Mouse (Mus musculus) thymus, adult 2 months (tissue): Measurements from ENCODE around the gene Hibadh.

Experiments used
- CTCF ChIP-seq: fragments of 200-500 bp; IDR thresholded peaks from 2 replicates; pipeline ENCODE4 v1.5.1; 2012; ENCODE audit warnings: mild to moderate bottlenecking, control low read depth, low read length, moderate library complexity, borderline replicate concordance; ENCODE audit not compliant: control insufficient read depth, poor library complexity, insufficient read depth; ENCODE audit errors: extremely low read depth
- POLR2A ChIP-seq: fragments of 200-500 bp; IDR thresholded peaks from 2 replicates; pipeline ENCODE4 v1.6.1; 2012; ENCODE audit warnings: mild to moderate bottlenecking, low read length, control low read depth, moderate library complexity; ENCODE audit not compliant: control insufficient read depth, poor library complexity, insufficient read depth; ENCODE audit errors: extremely low read depth

DNA sequence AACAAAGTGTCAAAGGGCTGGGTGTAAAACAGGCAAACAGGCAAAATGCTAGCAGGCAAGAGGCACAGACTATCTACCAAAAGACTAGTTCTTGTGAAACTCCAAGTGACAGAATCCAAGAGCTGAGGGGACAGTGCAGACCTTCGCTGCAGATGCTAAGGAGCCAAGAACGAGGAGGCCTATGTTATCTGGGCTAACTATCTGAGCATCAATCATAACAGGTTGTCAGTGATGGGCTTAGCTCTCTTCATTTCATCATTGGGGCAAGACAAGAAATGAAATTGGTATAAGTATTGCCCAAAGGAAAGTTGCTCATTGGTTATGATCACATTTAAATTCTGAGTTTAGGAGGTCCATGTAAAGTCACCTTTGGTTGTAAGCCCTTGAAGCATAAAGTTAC, 4.8 kb downstream of the Hibadh start:
- TF ChIP-seq CTCF: no peak
- TF ChIP-seq POLR2A: no peak
